Mouse (Mus musculus): ENCODE measurements at regions not wholly inside any gene's neighbourhood (a gene's known extent, or its start where the extent isn't known, plus 50 kb on each side); places are given as distances from the start of the nearest gene placed in this dataset.

GRCm38 (mm10) chr16:29706996-29707395 lies 127.9 kb downstream of the Opa1 start:
- DNase-seq = no peak

DNA sequence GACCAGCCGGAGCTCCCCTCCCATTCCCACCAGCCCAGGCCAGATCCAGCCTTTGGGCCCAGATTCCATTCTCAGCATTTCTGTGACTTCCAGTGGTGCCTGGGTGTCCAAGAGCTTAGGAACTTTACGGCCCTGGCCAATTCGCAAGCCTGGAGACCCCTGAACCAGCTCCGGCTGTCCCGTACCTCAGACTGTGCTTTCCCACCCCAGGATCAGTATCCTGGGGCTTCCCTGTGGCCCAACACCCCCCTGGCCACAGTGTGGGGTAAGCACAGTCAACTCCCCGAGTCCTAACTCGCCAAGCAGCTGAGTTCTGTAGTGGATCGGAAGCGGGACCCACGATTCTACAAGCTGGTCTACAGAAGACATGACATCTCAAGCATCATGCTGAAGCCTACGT lies 128.5 kb downstream of the Opa1 start:
- no peak for DNase-seq

DNA sequence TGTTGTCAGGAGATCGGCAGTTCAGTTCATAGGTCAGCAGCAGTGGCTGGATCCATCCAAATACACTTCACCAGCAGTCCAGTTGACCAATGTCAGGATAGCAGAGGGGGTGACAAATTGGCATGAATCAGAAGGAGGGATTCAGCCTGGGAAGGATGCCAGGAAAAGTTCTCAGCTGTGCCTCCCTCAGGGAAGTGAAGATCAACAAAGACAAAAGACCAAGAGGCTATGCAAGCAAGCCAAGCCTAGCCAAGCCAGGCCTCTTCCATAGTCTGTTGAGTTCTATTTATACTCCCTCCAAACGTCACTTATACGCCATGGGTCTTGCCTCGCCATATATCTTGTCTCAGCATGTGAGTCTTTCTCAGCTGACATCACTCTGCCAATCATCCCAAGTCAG lies 129.9 kb downstream of the Opa1 start:
- no peak for DNase-seq

DNA sequence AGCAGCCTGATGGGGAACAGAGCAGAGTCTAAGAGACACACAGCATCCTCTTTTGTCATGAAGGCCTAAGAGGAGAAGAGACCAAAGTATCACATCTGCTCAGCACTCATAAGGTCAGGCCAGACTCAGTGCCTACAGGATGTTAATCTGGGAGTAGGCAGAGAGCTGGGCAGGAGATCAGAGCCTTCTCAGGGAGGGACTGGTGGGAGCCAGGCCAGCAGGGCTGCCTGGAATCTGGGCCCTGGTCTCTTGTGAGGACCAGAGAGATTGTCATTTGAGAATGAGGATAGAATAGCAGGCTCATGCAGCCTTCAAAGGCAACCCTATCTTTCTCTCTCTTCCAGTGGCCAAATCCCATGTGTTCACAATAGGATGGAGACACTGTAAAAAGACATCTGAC lies 132.3 kb downstream of the Opa1 start:
- DNase-seq = no peak

GRCm38 (mm10) chr16:29711912-29712681 lies 133.0 kb downstream of the Opa1 start:
- no peak for DNase-seq

- DNase-seq = no peak
These were observed 135.5 kb downstream of the Opa1 start for GRCm38 (mm10) chr16:29714612-29715127.

DNA sequence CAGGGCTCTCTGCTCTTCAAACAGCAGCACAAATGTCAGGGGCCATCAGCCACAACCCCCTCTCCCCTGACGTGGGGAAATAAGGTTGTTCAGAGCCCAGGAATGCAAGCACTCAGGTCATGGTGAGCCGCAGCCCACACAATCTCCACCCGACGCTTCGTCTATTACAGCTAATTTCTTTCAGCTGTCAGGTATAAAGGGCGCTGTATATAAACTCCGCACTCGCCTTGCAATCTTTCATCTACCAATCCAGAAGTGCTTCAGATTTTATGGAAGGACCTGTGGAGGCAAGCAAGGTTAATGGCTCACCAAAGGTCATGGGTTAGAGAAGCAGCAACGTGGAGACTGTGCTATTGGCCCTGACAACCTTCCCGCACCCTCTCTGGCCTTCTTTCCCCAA lies 139.8 kb downstream of the Opa1 start:
- DNase-seq = no peak

DNA sequence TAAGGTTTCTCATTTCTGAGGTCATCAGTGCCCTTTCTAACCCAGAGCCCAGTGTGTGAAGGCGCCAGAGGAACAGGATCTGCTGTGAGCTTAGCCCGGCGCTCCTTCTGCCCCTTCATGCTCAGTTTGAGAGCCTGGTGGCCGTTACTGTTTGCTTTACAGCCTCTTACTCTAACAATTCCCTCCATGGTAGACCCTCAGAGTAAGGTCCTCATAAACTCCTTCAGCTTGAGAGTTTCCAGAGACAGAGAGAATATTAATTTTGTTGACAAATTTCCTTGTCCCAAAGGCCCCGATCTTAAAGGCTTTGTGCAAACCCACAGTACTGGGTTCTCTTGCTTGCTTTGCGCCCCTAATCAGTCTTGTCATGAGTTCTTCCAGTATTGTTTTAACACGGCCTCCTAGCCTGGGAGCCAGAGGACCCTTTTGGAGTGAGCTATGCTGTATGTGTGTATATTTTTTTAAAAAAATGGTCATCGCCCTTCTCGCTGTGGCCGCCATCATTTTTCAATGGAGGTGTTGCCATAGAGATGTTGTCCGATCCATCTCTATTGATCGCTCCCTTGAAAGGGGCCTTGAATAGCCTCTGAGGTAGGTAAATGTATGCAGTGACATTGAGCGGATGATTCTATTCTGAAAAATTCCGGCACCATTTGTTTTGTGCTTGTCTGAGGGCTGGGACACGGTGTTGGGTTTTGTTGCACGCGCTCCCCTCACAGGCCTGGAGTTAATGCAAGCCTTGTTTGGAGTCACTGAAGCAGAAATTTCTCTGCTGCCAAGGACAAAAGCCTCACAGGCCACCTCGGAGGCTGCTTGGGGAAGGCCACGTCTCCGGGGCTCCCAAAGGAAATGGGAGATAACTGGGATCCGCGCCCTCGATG lies 140.7 kb downstream of the Opa1 start:
- no peak for DNase-seq

DNA sequence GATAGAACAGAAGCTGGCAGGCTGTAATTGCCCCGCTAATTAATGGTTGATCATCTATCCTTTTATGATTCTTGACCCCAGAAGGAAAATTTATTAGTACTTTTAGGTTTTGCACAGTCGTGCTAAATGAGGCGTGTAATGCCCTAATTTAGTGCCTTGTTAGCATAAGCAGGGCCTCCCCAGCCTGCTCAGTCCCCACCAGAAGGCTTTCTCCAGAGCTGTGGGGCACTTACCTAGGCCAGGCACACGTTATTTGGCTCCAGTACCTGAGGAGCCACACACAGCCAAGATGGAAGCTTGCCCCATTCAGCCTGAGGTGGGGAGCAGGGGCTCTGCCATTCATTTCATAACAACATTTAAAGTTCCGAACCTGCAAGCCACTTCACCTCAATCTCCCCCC lies 146.0 kb downstream of the Opa1 start:
- no peak for DNase-seq

- no peak for DNase-seq
These were observed 146.4 kb downstream of the Opa1 start for GRCm38 (mm10) chr16:29725563-29725962.

- no peak for DNase-seq
These were observed 148.3 kb downstream of the Opa1 start for GRCm38 (mm10) chr16:29727397-29727796.

GRCm38 (mm10) chr16:29728769-29729481 lies 149.8 kb downstream of the Opa1 start:
- peak; percentile 21 to 29 for DNase-seq

DNA sequence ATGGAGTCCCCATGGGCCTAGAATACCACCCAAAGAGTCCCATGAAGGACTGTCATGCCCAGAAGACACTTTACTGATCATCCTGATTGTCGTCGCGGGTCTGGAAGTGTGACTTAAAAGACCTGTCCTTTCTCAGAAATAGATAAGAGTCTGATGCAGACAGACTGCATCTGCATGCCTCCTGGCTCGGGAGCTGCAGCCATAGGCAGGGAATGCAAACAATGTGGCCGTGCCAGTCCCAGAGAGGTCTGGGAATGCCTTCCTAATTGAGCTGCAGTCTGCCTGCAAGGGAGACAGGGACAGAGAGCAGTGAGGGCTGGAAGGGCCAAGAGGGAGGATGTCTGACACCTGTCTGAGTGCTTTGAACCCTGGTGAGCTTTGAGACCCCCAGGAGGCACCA lies 150.9 kb downstream of the Opa1 start:
- DNase-seq = no peak

GRCm38 (mm10) chr16:29732889-29733288 lies 153.8 kb downstream of the Opa1 start:
- DNase-seq = no peak

GRCm38 (mm10) chr16:29733847-29734246 lies 154.7 kb downstream of the Opa1 start:
- no peak for DNase-seq

GRCm38 (mm10) chr16:29734324-29734723 lies 155.2 kb downstream of the Opa1 start:
- DNase-seq = no peak

DNA sequence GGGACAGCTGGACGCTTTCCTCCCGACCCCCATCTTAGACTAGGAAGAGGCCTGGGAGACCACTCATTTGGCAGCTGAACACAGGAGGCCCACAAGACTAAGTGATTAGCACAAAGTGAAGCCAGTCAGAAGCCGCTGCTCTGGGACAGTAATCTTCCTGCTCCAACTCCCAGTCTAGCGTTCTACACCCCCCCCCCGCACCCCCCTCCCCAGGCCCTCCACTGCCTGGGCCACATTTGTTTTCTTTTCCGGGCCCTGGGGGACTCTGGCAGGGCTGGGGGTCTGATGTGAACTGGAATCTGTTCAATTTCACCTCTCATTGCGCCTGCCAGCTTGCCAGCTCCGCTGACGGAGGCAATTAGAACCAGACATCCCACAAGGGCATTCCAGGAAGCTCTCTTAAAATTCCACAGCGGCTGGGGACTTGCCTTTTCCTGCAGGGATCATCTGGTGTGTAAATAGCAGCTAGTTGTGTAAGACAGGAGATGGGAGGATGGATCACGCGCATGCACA lies 155.7 kb downstream of the Opa1 start:
- DNase-seq = no peak

DNA sequence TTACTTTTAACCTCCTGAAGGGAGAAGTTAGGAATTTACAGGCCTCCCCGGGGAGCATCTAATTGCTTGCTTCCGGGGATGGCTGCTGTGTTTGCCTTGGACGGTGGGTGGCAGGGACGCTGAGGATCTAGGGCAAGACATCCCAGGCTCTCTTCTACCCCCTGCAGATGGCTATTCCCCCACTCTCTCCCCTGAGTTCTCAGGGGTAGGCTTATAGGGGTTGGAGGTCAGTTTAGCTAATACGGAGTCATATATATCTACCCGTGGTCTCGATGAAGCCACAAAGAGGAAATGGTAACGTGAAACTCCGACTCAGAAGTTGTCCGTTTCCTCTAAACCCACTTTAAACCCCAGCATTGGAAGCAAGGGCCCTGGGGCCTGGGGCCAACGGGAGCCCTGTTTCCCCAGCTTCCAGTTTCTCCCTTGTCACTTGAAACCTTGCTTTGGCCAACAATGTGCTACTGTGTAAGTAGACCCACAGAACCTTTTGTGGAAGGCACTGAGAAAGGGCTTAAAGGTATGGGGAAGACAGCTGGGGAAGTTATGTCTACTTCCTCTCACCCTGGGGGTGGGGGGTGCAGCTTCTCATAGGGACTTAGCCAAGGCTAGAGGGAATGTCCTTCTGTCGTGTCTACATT lies 156.4 kb downstream of the Opa1 start:
- DNase-seq = no peak

DNA sequence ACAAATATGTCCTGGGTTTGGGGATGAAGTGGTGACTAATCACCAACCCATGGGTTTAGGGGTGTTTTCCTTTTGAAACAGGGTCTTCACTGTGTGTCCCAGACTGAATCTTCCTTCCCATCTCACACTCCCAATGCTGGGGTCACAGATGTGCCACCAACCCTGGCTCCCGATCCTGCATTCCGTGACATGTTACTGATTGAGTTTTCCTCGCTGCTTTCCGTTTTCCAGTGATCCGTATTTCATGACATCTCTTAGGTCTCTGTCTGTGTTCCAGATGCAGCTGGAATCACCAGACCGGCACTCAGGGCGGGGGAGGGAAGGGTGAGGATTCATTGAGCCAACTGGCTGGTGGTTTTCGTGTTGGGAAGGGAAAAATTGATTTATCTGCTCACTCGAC lies 157.1 kb downstream of the Opa1 start:
- no peak for DNase-seq

GRCm38 (mm10) chr16:29738075-29738474 lies 158.9 kb downstream of the Opa1 start:
- DNase-seq = no peak

GRCm38 (mm10) chr16:29742497-29743230 lies 163.5 kb downstream of the Opa1 start:
- no peak for DNase-seq

- no peak for DNase-seq
These were observed 166.4 kb downstream of the Opa1 start for GRCm38 (mm10) chr16:29745486-29745885.
